Mouse (Mus musculus) right cerebral cortex, postnatal 25 days (tissue): Measurements from ENCODE around the gene Med15.
A peak's percentile ranks its signal among the peaks of the same experiment; 100 is the strongest.
"Not testable (repeated sequence)": the region's sequence is repeated elsewhere in the genome, so short reads cannot be mapped to it uniquely, and the experiment has no call there.

Experiments used
- DNase-seq: peaks from one replicate; pipeline ENCODE4 v3.0.0; 2022

Med15 gene

GRCm38 (mm10) chr16:17647156-17647555 lies 85.5 kb downstream of the Med15 start:
- no peak for DNase-seq

- peak; percentile 83 for DNase-seq
Measured at GRCm38 (mm10) chr16:17646310-17647114, 86.2 kb downstream of the Med15 start, which contains the start of gene Ccdc74a. TSS of gene Ccdc74a (plus strand) at chr16:17646470.

- DNase-seq, result no peak
Measured at GRCm38 (mm10) chr16:17643437-17643990, 89.2 kb downstream of the Med15 start.

- DNase-seq, result no peak
Measured at GRCm38 (mm10) chr16:17642311-17642710, 90.4 kb downstream of the Med15 start.

- no peak for DNase-seq
Measured at GRCm38 (mm10) chr16:17641301-17641700, 91.4 kb downstream of the Med15 start.

- DNase-seq, result no peak
Measured at GRCm38 (mm10) chr16:17640706-17641105, 92.0 kb downstream of the Med15 start.

- DNase-seq, result no peak
Measured at GRCm38 (mm10) chr16:17639951-17640350, 92.7 kb downstream of the Med15 start.

GRCm38 (mm10) chr16:17639081-17639480 lies 93.6 kb downstream of the Med15 start:
- no peak for DNase-seq

GRCm38 (mm10) chr16:17638036-17638628 lies 94.6 kb downstream of the Med15 start:
- no peak for DNase-seq

- no peak for DNase-seq
Measured at GRCm38 (mm10) chr16:17637610-17638009, 95.1 kb downstream of the Med15 start.

GRCm38 (mm10) chr16:17636904-17637303 lies 95.8 kb downstream of the Med15 start:
- DNase-seq, result no peak

GRCm38 (mm10) chr16:17633481-17634181 lies 99.1 kb downstream of the Med15 start:
- DNase-seq, result no peak

- no peak for DNase-seq
Measured at GRCm38 (mm10) chr16:17632580-17632979, 100.1 kb downstream of the Med15 start.

GRCm38 (mm10) chr16:17626269-17626555 lies 106.5 kb downstream of the Med15 start:
- DNase-seq, result no peak

- DNase-seq, result no peak
Measured at GRCm38 (mm10) chr16:17625488-17626268, 107.0 kb downstream of the Med15 start.

GRCm38 (mm10) chr16:17621936-17622335 lies 110.8 kb downstream of the Med15 start:
- no peak for DNase-seq

GRCm38 (mm10) chr16:17619198-17620105 lies 113.2 kb downstream of the Med15 start, which contains the start of gene Smpd4:
TSS of gene Smpd4 (plus strand) at chr16:17619354.
- peak; percentile 85 for DNase-seq

GRCm38 (mm10) chr16:17617922-17618565 lies 114.6 kb downstream of the Med15 start:
- peak; percentile 47 for DNase-seq

GRCm38 (mm10) chr16:17616212-17616611 lies 116.5 kb downstream of the Med15 start:
- DNase-seq, result no peak

GRCm38 (mm10) chr16:17614740-17615139 lies 118.0 kb downstream of the Med15 start:
- not testable (repeated sequence) for DNase-seq

- peak; percentile 48 for DNase-seq
Measured at GRCm38 (mm10) chr16:17611383-17611782, 121.3 kb downstream of the Med15 start.
